ENCODE assay signal across 15 mouse cellular contexts in genomic region chr2:12305064-12305650, GRCm38 (mm10).
"Had no signal": no experiment of that assay in that cellular context is flagged by ENCODE, and none has a peak within 500 bp of the region (broad histone marks: within the 10 kb centered on the region; RNA-seq: fewer than 3 reads in every experiment).

No protein-coding gene starts in this region.

- H3K4me3 ChIP-seq: kidney, embryonic 15.5 days; liver, embryonic 13.5 days; megakaryocyte, embryonic 14.5 days; midbrain, embryonic 15.5 days; neural tube, embryonic 12.5 days had no signal

- DNase-seq: kidney, adult 18-20 months; kidney, postnatal 14 days; layer of hippocampus, adult 9-11 months; layer of hippocampus, postnatal 36 days; liver; liver, embryonic 13.5 days; liver, postnatal 0 days; thymus, postnatal 4 days had no signal

- H3K9ac ChIP-seq: kidney, embryonic 15.5 days; liver, embryonic 13.5 days; liver, postnatal 0 days; midbrain, embryonic 15.5 days; neural tube, embryonic 12.5 days had no signal

- H3K36me3 ChIP-seq: kidney, embryonic 15.5 days; liver, embryonic 13.5 days; midbrain, embryonic 15.5 days; neural tube, embryonic 12.5 days had no signal

- H3K27ac ChIP-seq: kidney, embryonic 15.5 days; liver, embryonic 13.5 days; macrophage; midbrain, embryonic 15.5 days; neural tube, embryonic 12.5 days; stomach, postnatal 0 days had no signal

- H3K4me2 ChIP-seq: kidney, embryonic 15.5 days; liver, embryonic 13.5 days; midbrain, embryonic 11.5 days; midbrain, embryonic 15.5 days; neural tube, embryonic 12.5 days had no signal

- H3K9me3 ChIP-seq: kidney, embryonic 15.5 days; liver, embryonic 13.5 days; megakaryocyte, embryonic 14.5 days; midbrain, embryonic 15.5 days; neural tube, embryonic 12.5 days had no signal

- ATAC-seq: liver, postnatal 0 days; midbrain, embryonic 15.5 days had no signal
